Mouse (Mus musculus): Measurements from ENCODE around the gene Wasf2. TPM values are rescaled to one million over a fixed set of nuclear protein-coding genes. Genes with fewer than 3 reads are reported as not detected.

Gene Wasf2
- total RNA-seq, 2 experiments from 2014 or later: 31.1 to 31.8 TPM

GRCm38 (mm10) chr4:133221701-133222100, 91.4 kb downstream of the Wasf2 start:
- intact Hi-C loops (cut with DNase I): no loop called here

GRCm38 (mm10) chr4:133223875-133224274, 93.6 kb downstream of the Wasf2 start:
- DNase-seq: no peak
- intact Hi-C loops (cut with DNase I): loop anchor here (1.0 kb wide), 1 partner anchor 19 kb away; no protein-coding TSS in a partner anchor

More at GRCm38 (mm10) chr4:133221701-133222100, 91.4 kb downstream of the Wasf2 start:
- DNase-seq: no peak

GRCm38 (mm10) chr4:133226073-133226472, 95.8 kb downstream of the Wasf2 start:
- DNase-seq: peak in 1 of 2 experiments; percentile 64
- intact Hi-C loops (cut with DNase I): no loop called here

- no peak for DNase-seq
- intact Hi-C loops (cut with DNase I): no loop called here
These were observed 97.3 kb downstream of the Wasf2 start for GRCm38 (mm10) chr4:133227636-133228035.

- intact Hi-C loops (cut with DNase I): no loop called here
- no peak for DNase-seq
These were observed 99.3 kb downstream of the Wasf2 start for GRCm38 (mm10) chr4:133229582-133229981.

GRCm38 (mm10) chr4:133233285-133233976, 103.1 kb downstream of the Wasf2 start:
- no peak for DNase-seq
- intact Hi-C loops (cut with DNase I): loop anchor here (5.0 kb wide), 1 partner anchor 64 kb away; no protein-coding TSS in a partner anchor

- DNase-seq: no peak
- intact Hi-C loops (cut with DNase I): loop anchor here (5.0 kb wide), 1 partner anchor 63 kb away; no protein-coding TSS in a partner anchor
These were observed 104.5 kb downstream of the Wasf2 start for GRCm38 (mm10) chr4:133234771-133235170.

- no peak for DNase-seq
- intact Hi-C loops (cut with DNase I): no loop called here
These were observed 105.1 kb downstream of the Wasf2 start for GRCm38 (mm10) chr4:133235415-133235814.

- intact Hi-C loops (cut with DNase I): no loop called here
- no peak for DNase-seq
These were observed 107.6 kb downstream of the Wasf2 start for GRCm38 (mm10) chr4:133237911-133238310.

GRCm38 (mm10) chr4:133240490-133240921, 110.2 kb downstream of the Wasf2 start, which contains the start of gene Map3k6:
TSS of gene Map3k6 (plus strand) at chr4:133240818.
- peak; percentile 72 to 92 for DNase-seq
- intact Hi-C loops (cut with DNase I): no loop called here

- intact Hi-C loops (cut with DNase I): no loop called here
These were observed 110.9 kb downstream of the Wasf2 start for GRCm38 (mm10) chr4:133240934-133241908.

GRCm38 (mm10) chr4:133241910-133242309, 111.6 kb downstream of the Wasf2 start:
- no peak for DNase-seq
- intact Hi-C loops (cut with DNase I): no loop called here

More at GRCm38 (mm10) chr4:133240934-133241908, 110.9 kb downstream of the Wasf2 start:
- peak; percentile 92 to 93 for DNase-seq

GRCm38 (mm10) chr4:133242710-133243109, 112.4 kb downstream of the Wasf2 start:
- intact Hi-C loops (cut with DNase I): no loop called here
- no peak for DNase-seq

GRCm38 (mm10) chr4:133243538-133243937, 113.2 kb downstream of the Wasf2 start:
- intact Hi-C loops (cut with DNase I): no loop called here
- DNase-seq: no peak

- intact Hi-C loops (cut with DNase I): no loop called here
- DNase-seq: no peak
These were observed 114.0 kb downstream of the Wasf2 start for GRCm38 (mm10) chr4:133244289-133244688.

- peak in 1 of 2 experiments; percentile 50 for DNase-seq
- intact Hi-C loops (cut with DNase I): no loop called here
These were observed 116.8 kb downstream of the Wasf2 start for GRCm38 (mm10) chr4:133247072-133247471.

GRCm38 (mm10) chr4:133247806-133248449, 117.6 kb downstream of the Wasf2 start:
- intact Hi-C loops (cut with DNase I): no loop called here
- no peak for DNase-seq

Data from gastrocnemius, postnatal 36 days (tissue).